Mouse (Mus musculus) liver, postnatal 0 days (tissue): Measurements from ENCODE around the gene L1cam.

Experiments used
- CTCF ChIP-seq: sonication (generic); IDR thresholded peaks from 2 replicates; pipeline ENCODE4 v1.5.1; 2016; ENCODE audit warnings: antibody characterized with exemption, low read depth
- EP300 ChIP-seq: IDR thresholded peaks from 2 replicates; pipeline ENCODE4 v1.6.1; 2016; ENCODE audit warnings: antibody characterized with exemption, low read depth, mild to moderate bottlenecking

DNA sequence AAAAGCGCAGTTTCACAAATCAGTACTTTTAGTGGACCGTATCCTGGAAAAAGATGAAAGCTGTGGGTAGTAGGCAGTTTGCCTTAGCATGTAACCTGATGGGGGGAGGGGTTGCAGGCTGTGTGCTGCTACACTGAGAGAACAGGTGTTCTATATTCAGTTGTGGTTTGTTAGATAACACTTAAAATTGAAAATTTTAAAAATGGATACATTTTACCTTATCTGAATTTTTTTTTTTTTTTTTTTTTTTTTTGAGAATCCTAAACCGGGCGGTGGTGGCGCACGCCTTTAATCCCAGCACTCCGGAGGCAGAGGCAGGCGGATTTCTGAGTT is 26.6 kb upstream of the L1cam start:
- TF ChIP-seq CTCF (no peak), EP300 (no peak)
